Comparison of ENCODE assay signal across 21 mouse cellular contexts in genomic region chr16:31834662-31835318, GRCm38 (mm10). TPM values are rescaled to one million over a fixed set of nuclear protein-coding genes. Genes with fewer than 3 reads are reported as not detected.
DNase-seq lines count a peak whose midpoint lies in the region; ATAC-seq and TF ChIP-seq lines count a peak whose summit lies in the region.
"Had no signal": no experiment of that assay in that cellular context is flagged by ENCODE, and none has a peak within 500 bp of the region (broad histone marks: within the 10 kb centered on the region; RNA-seq: fewer than 3 reads in every experiment).

No protein-coding gene starts in this region.

- H3K27me3 ChIP-seq in forebrain, embryonic 14.5 days (replicated peaks; ENCODE audit: control insufficient read depth, insufficient read depth, low read length) = no peaks in the 10 kb centered on the region
- no peaks in the 10 kb centered on the region for H3K27me3 ChIP-seq in forebrain, embryonic 16.5 days (replicated peaks; ENCODE audit: control insufficient read depth, insufficient read depth, low read length)
- no peaks in the 10 kb centered on the region for H3K27me3 ChIP-seq in kidney, postnatal 0 days (ENCODE audit: insufficient read depth, low read length)
- no peaks in the 10 kb centered on the region for H3K27me3 ChIP-seq in hindbrain, embryonic 12.5 days
- H3K27me3 ChIP-seq: embryonic facial prominence, embryonic 12.5 days; forebrain, embryonic 15.5 days; hindbrain, embryonic 13.5 days; kidney, embryonic 15.5 days had no signal

- H3K4me2 ChIP-seq in forebrain, embryonic 14.5 days (ENCODE audit: low read length) = no peak overlapping the region
- H3K4me2 ChIP-seq in forebrain, embryonic 16.5 days (ENCODE audit: low read length) = no peak overlapping the region
- no peak overlapping the region for H3K4me2 ChIP-seq in kidney, postnatal 0 days (ENCODE audit: low read length)
- no peak overlapping the region for H3K4me2 ChIP-seq in hindbrain, embryonic 12.5 days (replicated peaks)
- H3K4me2 ChIP-seq: embryonic facial prominence, embryonic 12.5 days; forebrain, embryonic 15.5 days; hindbrain, embryonic 13.5 days; kidney, embryonic 15.5 days had no signal

- H3K4me1 ChIP-seq in forebrain, embryonic 14.5 days (ENCODE audit: control insufficient read depth, insufficient read depth, low read length) = no peaks in the 10 kb centered on the region
- H3K4me1 ChIP-seq in forebrain, embryonic 16.5 days (replicated peaks; ENCODE audit: control insufficient read depth, insufficient read depth, low read length) = no peaks in the 10 kb centered on the region; the same call in 1 of the 2 replicates
- no peaks in the 10 kb centered on the region for H3K4me1 ChIP-seq in kidney, postnatal 0 days (replicated peaks; ENCODE audit: insufficient read depth, low read length)
- no peaks in the 10 kb centered on the region for H3K4me1 ChIP-seq in hindbrain, embryonic 12.5 days
- H3K4me1 ChIP-seq: hindbrain, embryonic 13.5 days; limb, embryonic 10.5 days had no signal

- no peaks in the 10 kb centered on the region for H3K9me3 ChIP-seq in forebrain, embryonic 14.5 days (replicated peaks; ENCODE audit: control insufficient read depth, low read length)
- no peaks in the 10 kb centered on the region for H3K9me3 ChIP-seq in forebrain, embryonic 16.5 days (ENCODE audit: control insufficient read depth, low read length)
- no peaks in the 10 kb centered on the region for H3K9me3 ChIP-seq in kidney, postnatal 0 days (replicated peaks; ENCODE audit: low read length)
- no peaks in the 10 kb centered on the region for H3K9me3 ChIP-seq in hindbrain, embryonic 12.5 days (replicated peaks)
- H3K9me3 ChIP-seq: embryonic facial prominence, embryonic 12.5 days; forebrain, embryonic 15.5 days; hindbrain, embryonic 13.5 days; kidney, embryonic 15.5 days; limb, embryonic 10.5 days had no signal

- no peak overlapping the region for H3K27ac ChIP-seq in forebrain, embryonic 14.5 days (ENCODE audit: low read depth, low read length)
- no peak overlapping the region for H3K27ac ChIP-seq in forebrain, embryonic 16.5 days (ENCODE audit: low read length)
- H3K27ac ChIP-seq in kidney, postnatal 0 days = no peak overlapping the region
- H3K27ac ChIP-seq in hindbrain, embryonic 12.5 days = no peak overlapping the region
- H3K27ac ChIP-seq: hindbrain, embryonic 13.5 days; limb, embryonic 10.5 days had no signal

- ATAC-seq in forebrain, embryonic 14.5 days = no peak
- no peak for ATAC-seq in forebrain, embryonic 16.5 days
- ATAC-seq in kidney, postnatal 0 days (replicated peaks; ENCODE audit: low FRiP score, low read depth) = no peak
- ATAC-seq in hindbrain, embryonic 12.5 days (ENCODE audit: low FRiP score) = no peak
- ATAC-seq: forebrain, embryonic 15.5 days had no signal

- no peak overlapping the region for H3K9ac ChIP-seq in forebrain, embryonic 14.5 days (ENCODE audit: low read length)
- no peak overlapping the region for H3K9ac ChIP-seq in forebrain, embryonic 16.5 days (replicated peaks; ENCODE audit: low read depth, low read length)
- H3K9ac ChIP-seq in kidney, postnatal 0 days (ENCODE audit: low read depth, low read length) = no peak overlapping the region
- no peak overlapping the region for H3K9ac ChIP-seq in hindbrain, embryonic 12.5 days
- H3K9ac ChIP-seq: embryonic facial prominence, embryonic 12.5 days; forebrain, embryonic 15.5 days; hindbrain, embryonic 13.5 days; kidney, embryonic 15.5 days had no signal

- no peak for TF ChIP-seq CTCF in kidney, postnatal 0 days (IDR thresholded peaks at IDR 0.05; ENCODE audit: low read depth)

- peaks cover 12% of the 10 kb centered on the region for H3K36me3 ChIP-seq in forebrain, embryonic 14.5 days (ENCODE audit: control insufficient read depth, insufficient read depth, low read length)
- H3K36me3 ChIP-seq in forebrain, embryonic 16.5 days (ENCODE audit: control insufficient read depth, insufficient read depth) = peaks cover 3% of the 10 kb centered on the region; the same call in 1 of the 2 replicates
- H3K36me3 ChIP-seq in kidney, postnatal 0 days (ENCODE audit: insufficient read depth, low read length) = 0 out of 2 replicates have a peak, but pooled peaks cover 4% of the 10 kb centered on the region
- H3K36me3 ChIP-seq in hindbrain, embryonic 12.5 days = no peaks in the 10 kb centered on the region

- peak; percentile 17 for DNase-seq in forebrain, embryonic 14.5 days (ENCODE audit: low spot score)
- peak; percentile 8 for DNase-seq in kidney, postnatal 0 days (ENCODE audit: low spot score)
- no peak for DNase-seq in kidney, postnatal 36 days
- DNase-seq in NIH3T3 (ENCODE audit: low read depth) = peak; percentile 61
- peak; percentile 85 for DNase-seq in retina, postnatal 1 day
- DNase-seq in testis, postnatal 14 days (ENCODE audit: low spot score) = no peak
- DNase-seq: adrenal gland, postnatal 10 days; B cell, adult 2 months; cerebellum, adult 9-10 months; liver; midbrain, embryonic 14.5 days; thymus, postnatal 25 days had no signal

- no peak overlapping the region for H3K4me3 ChIP-seq in forebrain, embryonic 14.5 days (ENCODE audit: low read depth, low read length)
- H3K4me3 ChIP-seq in forebrain, embryonic 16.5 days (replicated peaks; ENCODE audit: low read length) = no peak overlapping the region
- no peak overlapping the region for H3K4me3 ChIP-seq in kidney, postnatal 0 days (replicated peaks; ENCODE audit: low read depth, low read length)
- H3K4me3 ChIP-seq in hindbrain, embryonic 12.5 days = no peak overlapping the region
- H3K4me3 ChIP-seq: embryonic facial prominence, embryonic 12.5 days; erythroblast, embryonic 14.5 days; forebrain, embryonic 15.5 days; hindbrain, embryonic 13.5 days; kidney, embryonic 15.5 days; limb, embryonic 10.5 days had no signal

- 50% methylated on average over 2 of the region's 2 CpGs for WGBS in forebrain, embryonic 14.5 days
- WGBS in forebrain, embryonic 16.5 days = 50% methylated on average over 2 of the region's 2 CpGs
- WGBS in kidney, postnatal 0 days = 84% methylated on average over 2 of the region's 2 CpGs
- 90% methylated on average over 2 of the region's 2 CpGs for WGBS in hindbrain, embryonic 12.5 days

RNA-seq across cellular contexts. Expression of gene Meltf, which starts 43.8 kb away (rescaled TPM):
- 0.04 and 0.09 TPM in 2 replicates for polyA plus RNA-seq in forebrain, embryonic 14.5 days (2014; fragmentation: Nextera tagmentation; extraction: Ambion mirVana)
- 0.11 and 0.16 TPM in 2 replicates for polyA plus RNA-seq in forebrain, embryonic 16.5 days (2015; fragmentation: Nextera tagmentation; extraction: Ambion mirVana)
- 0.98 and 1.0 TPM in 2 replicates for polyA plus RNA-seq in kidney, postnatal 0 days (2015; fragmentation: Nextera tagmentation; extraction: Ambion mirVana)
- polyA plus RNA-seq in hindbrain, embryonic 12.5 days (2016; fragmentation: Nextera tagmentation; extraction: Ambion mirVana) = 0.40 and 0.60 TPM in 2 replicates
- polyA plus RNA-seq: erythroblast, embryonic 14.5 days; neural tube, embryonic 11.5 days had no signal

Comparison
In these comparisons a context has a peak if more than half of its experiments do, and no peak if none do; other contexts are left out.
1. DNase-seq: peak in forebrain, embryonic 14.5 days (single experiment), kidney, postnatal 0 days (single experiment), NIH3T3 (single experiment) and retina, postnatal 1 day (single experiment); none in kidney, postnatal 36 days (0 of 2) and testis, postnatal 14 days (single experiment).